Mouse (Mus musculus) right cerebral cortex, adult 2 months (tissue): ENCODE results near the gene Txnrd2.
A peak's percentile ranks its signal among the peaks of the same experiment; 100 is the strongest.

Source experiments
- DNase-seq, 2 experiments: peaks; one replicate each; pipeline ENCODE4 v3.0.0; 2021 to 2022; ENCODE audit warnings: low spot score in 2 of 2

The Txnrd2 gene

GRCm38 (mm10) chr16:18426215-18426791, at the start of gene Txnrd2:
Txnrd2 (plus strand) TSS chr16:18426384.
- peak; percentile 74 to 81 for DNase-seq

- no peak for DNase-seq
Observed at GRCm38 (mm10) chr16:18377203-18377602, 49.0 kb upstream of the Txnrd2 start.

GRCm38 (mm10) chr16:18378489-18378888, 47.7 kb upstream of the Txnrd2 start:
- no peak for DNase-seq

- no peak for DNase-seq
Observed at GRCm38 (mm10) chr16:18379338-18380001, 46.7 kb upstream of the Txnrd2 start.

GRCm38 (mm10) chr16:18380495-18381063, 45.6 kb upstream of the Txnrd2 start:
- no peak for DNase-seq

- DNase-seq, result no peak
Observed at GRCm38 (mm10) chr16:18381621-18382258, 44.4 kb upstream of the Txnrd2 start.

- DNase-seq, result no peak
Observed at GRCm38 (mm10) chr16:18383045-18383726, 43.0 kb upstream of the Txnrd2 start.

- DNase-seq, result no peak
Observed at GRCm38 (mm10) chr16:18383756-18384155, 42.4 kb upstream of the Txnrd2 start.

- DNase-seq, result no peak
Observed at GRCm38 (mm10) chr16:18384211-18384610, 42.0 kb upstream of the Txnrd2 start.

- no peak for DNase-seq
Observed at GRCm38 (mm10) chr16:18384659-18385058, 41.5 kb upstream of the Txnrd2 start.

- no peak for DNase-seq
Observed at GRCm38 (mm10) chr16:18385411-18385810, 40.8 kb upstream of the Txnrd2 start.

GRCm38 (mm10) chr16:18386451-18386850, 39.7 kb upstream of the Txnrd2 start:
- DNase-seq, result no peak

- DNase-seq, result no peak
Observed at GRCm38 (mm10) chr16:18386972-18387371, 39.2 kb upstream of the Txnrd2 start.

GRCm38 (mm10) chr16:18387704-18388582, 38.2 kb upstream of the Txnrd2 start:
- DNase-seq, result no peak

- no peak for DNase-seq
Observed at GRCm38 (mm10) chr16:18388583-18389435, 37.4 kb upstream of the Txnrd2 start.

GRCm38 (mm10) chr16:18390399-18390798, 35.8 kb upstream of the Txnrd2 start:
- no peak for DNase-seq

GRCm38 (mm10) chr16:18391127-18391526, 35.1 kb upstream of the Txnrd2 start:
- no peak for DNase-seq

- DNase-seq, result no peak
Observed at GRCm38 (mm10) chr16:18391728-18392127, 34.5 kb upstream of the Txnrd2 start.

- peak in 1 of 2 experiments; percentile 63 for DNase-seq
Observed at GRCm38 (mm10) chr16:18392469-18393426, 33.4 kb upstream of the Txnrd2 start.
